Mouse (Mus musculus): Measurements from ENCODE around the gene Pik3r2. TPM values are rescaled to one million over a fixed set of nuclear protein-coding genes. Genes with fewer than 3 reads are reported as not detected.
A peak's percentile ranks its signal among the peaks of the same experiment; 100 is the strongest.

Gene Pik3r2
- total RNA-seq, 4 experiments from 2014 or later = 19.3 to 24.1 (median 22.2) TPM

- no peak for DNase-seq (ENCODE audit: low spot score)
These were observed 34.3 kb downstream of the Pik3r2 start for GRCm38 (mm10) chr8:70742176-70742575.

- DNase-seq (ENCODE audit: low spot score) = no peak
These were observed 34.9 kb downstream of the Pik3r2 start for GRCm38 (mm10) chr8:70741661-70742060.

DNA sequence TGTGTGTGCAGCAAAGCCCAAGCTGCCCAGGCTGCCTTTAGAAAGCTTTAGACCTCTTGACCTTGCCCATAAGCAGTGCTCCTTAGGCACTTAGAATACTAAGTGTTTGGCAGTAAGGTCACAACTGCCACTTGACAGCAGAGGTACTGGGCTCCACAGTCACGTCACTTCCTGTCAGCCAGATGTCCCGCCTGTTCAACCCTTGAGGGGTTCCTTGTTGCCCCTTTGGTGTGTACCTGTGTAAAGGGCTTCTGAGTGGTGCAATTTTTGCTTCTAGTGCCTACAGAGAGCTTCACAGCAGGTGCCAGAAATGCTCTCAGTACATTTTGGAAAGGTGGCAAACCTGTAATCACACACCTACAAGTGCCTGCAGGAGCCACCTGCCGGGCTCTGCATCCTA, 38.3 kb downstream of the Pik3r2 start:
- no peak for DNase-seq (ENCODE audit: low spot score)

DNA sequence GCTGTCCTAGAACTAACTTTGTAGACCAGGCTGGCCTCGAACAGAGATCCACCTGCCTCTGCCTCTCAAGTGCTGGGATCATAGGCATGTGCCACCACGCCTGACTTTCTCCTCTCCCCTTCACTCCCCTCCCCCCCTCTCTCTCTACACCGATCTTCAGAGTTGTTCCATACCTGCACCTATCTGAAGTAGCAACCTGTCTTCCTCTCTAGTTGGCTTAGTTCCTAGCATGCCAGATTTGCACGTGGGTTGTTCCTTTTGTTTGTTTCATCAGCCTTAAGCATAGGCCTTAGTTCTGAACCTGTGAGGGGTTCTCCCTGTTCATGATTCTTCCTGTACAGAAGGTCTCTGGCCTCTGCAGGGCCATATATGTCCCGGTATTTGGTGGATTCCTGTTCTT, 38.8 kb downstream of the Pik3r2 start:
- no peak for DNase-seq (ENCODE audit: low spot score)

GRCm38 (mm10) chr8:70730956-70731355, 45.6 kb downstream of the Pik3r2 start:
- DNase-seq (ENCODE audit: low spot score) = no peak

DNA sequence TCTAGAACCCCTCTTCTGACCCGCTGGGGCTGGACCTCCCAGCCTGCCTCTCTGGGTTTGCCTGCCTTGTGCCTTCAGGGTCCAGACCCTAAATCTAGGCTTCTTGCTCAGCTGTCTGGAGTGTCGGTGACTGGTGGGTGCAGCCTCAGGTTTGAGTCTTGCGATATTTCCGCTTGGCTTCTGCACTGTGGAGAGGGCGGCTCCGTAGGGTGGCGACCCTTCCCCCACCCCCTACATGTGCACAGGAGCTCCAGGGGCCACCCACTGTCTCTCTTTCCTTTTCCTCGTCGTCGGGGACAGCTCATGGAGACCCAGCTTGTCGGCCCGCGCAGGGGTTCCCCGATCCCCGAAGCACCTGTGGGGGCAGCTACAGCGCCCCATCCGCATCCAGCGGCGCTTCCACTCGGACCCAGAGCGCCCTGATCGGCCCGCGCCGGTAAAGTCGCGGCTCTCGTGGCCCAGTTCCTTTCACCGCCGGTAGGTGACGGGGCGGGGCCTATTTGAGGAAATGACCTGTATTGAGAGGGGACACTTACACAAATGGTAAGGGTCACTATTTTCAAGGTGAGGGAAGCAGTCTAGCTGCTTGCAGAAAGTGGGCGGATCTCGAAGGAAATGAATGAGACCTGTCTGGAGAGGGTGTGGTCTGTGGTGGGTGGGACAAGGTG, 46.6 kb downstream of the Pik3r2 start:
- DNase-seq (ENCODE audit: low spot score) = no peak

DNA sequence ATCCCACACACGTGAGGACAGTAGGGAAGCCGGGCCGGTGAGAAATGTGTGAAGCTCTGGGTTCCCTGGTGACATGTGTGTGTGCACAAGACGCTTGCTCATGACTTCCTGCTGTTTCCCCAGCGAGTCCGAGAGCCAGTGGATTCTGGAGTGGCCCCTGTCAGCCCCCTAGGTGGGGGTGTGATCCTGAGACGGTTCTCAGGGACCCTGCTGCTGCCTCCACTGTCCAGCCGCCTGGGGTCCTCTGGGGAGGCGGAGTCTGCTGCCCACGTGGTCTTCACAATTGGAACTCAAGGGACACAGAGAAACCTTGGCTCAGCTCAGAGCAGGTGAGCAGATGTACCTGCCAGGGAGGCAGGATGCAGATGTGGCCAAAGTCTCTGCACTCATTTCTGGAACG, 49.8 kb downstream of the Pik3r2 start:
- no peak for DNase-seq (ENCODE audit: low spot score)

DNA sequence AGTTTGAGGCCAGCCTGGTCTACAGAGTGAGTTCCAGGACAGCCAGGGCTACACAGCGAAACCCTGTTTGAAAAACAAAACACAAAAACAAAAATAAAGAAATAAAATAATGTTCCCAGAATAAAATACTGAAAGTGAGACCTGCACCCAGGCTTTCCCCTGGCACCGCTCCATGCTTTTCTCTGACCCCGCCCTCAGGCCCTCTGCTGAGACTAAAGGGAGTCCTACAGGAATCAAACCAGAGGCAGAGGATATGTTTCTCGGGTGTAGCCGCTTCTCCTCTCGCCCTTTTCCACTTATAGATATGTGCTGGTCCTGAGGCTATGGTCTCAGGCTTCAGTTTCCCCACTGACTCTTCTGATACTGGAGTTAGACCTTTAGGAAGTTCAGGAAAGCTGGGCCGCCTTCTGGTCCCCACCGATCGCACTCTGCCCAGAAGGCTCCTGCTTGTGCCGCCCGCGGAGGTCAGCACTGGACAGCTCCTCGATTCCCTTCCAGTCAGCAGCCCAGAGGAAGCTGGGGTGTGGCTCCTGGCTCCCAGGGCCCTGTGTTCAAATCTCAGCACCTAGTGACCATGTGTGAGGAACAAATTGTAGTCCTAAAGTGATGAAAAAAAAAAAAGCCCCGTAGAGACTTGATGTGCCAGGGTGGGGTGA, 50.6 kb downstream of the Pik3r2 start:
- no peak for DNase-seq (ENCODE audit: low spot score)

DNA sequence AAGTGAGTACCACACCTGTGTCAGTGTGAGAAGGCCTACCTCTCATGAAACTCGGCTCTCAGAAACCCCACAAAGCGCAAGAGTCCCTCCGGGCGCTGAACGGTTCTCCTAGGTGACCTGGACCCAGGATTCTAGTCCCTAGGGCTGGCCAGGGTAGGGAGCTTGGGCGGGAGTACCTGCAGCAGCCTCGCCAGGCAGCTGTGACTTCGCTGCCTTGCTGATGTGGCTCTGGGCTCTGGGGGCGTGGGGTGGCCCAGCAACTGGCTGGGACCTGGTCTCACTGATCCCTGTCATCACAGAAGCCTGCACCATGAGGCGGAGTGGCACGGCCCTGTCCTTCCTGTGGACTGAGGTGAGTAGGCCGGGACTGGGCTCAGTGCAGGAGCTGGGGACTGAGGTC, 52.3 kb downstream of the Pik3r2 start:
- DNase-seq (ENCODE audit: low spot score) = no peak

- DNase-seq (ENCODE audit: low spot score) = no peak
These were observed 52.9 kb downstream of the Pik3r2 start, which contains the start of gene Pde4c for GRCm38 (mm10) chr8:70723486-70724210. Pde4c (plus strand) TSS chr8:70723720.

- DNase-seq (ENCODE audit: low spot score) = no peak
These were observed 54.9 kb downstream of the Pik3r2 start for GRCm38 (mm10) chr8:70721601-70722000.

DNA sequence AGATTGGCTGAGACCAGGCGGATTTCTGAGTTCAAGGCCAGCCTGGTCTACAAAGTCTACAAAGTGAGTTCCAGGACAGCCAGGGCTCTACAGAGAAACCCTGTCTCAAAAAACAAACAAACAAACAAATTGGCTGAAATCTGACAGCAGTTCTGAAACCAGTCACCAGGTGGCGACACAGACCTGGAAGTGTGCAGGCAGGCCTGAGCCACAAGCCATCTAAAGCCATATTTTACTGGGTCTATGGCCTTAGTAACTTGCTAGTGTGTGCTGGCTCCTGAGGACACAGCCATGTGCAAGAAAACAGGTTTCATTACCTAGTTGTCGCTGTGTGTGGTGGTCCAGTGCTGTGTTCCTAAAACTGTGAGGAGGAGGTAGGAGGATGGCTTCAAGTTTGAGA, 55.8 kb downstream of the Pik3r2 start:
- DNase-seq (ENCODE audit: low spot score) = peak; percentile 86

DNA sequence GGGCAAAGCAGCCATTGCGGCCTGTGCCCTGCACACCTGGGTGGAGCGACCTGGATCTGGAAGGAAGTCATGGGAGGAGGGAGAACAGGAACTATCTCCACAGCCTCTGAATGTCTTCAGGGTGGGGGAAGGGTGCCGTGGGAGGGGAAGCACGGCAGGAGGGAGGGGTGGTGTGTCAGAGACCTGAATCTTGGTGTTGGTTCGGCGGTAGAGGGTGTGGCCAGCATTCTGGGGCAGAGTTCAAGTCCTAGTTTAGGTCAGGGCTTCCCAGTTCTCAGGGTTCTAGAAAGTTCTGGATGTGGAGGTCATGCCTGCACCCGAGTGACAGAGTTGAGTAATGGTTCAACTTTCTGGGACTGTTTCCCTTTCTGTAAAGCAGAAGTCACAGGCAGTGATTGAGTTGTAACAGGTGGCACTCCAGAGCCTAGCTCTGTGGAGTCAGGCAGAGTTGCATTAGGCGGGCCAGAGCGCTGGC, 56.7 kb downstream of the Pik3r2 start:
- no peak for DNase-seq (ENCODE audit: low spot score)

DNA sequence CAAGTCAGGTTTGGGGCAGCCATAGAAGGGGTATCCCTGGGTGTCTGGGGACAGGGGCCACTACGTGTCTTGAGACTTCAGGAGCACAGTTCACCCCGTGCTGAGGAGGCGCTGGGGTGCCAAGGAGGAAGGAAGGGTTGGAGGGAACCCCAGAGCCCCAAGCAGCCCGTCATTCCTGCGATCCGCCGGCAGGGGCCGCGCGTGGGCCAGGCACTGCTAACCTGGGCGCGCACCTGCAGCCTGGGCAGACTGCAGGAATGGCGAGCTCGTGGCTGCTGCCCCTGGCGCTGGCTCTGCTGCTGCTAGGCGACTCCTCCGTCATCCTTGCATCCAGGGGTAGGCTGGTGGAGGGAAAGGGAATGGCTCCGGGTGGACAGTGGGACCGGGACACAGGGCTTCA, 58.2 kb downstream of the Pik3r2 start, which contains the start of gene Gm3336:
Gm3336 (plus strand) TSS at position 247 of the 400 bp plus-strand sequence.
- DNase-seq (ENCODE audit: low spot score) = no peak

Small RNAs within 50 kb of the gene (microRNA-seq; reads per million reads assigned to microRNA genes)
- gene Mir7240 = not detected

Other genes with a start within 250 kb of the Pik3r2 start
- gene Fkbp8, start 249.0 kb downstream of the Pik3r2 start, total RNA-seq (2022) = 100 to 1,000 TPM; 135 to 145 (median 137) TPM
- gene Kxd1, start 248.8 kb downstream of the Pik3r2 start, total RNA-seq (2022) = 100 to 1,000 TPM in 3 of 4 experiments, 10 to 100 TPM in 1; 97.9 to 114 (median 103) TPM
- gene Ell, start 237.3 kb downstream of the Pik3r2 start, total RNA-seq (2022) = 10 to 100 TPM in 3 of 4 experiments, 1 to 10 TPM in 1; 9.3 to 12.4 (median 10.6) TPM
- gene Isyna1, start 182.3 kb downstream of the Pik3r2 start, total RNA-seq (2022) = 10 to 100 TPM; 15.5 to 37.5 (median 23.7) TPM
- gene Ssbp4, start 167.8 kb downstream of the Pik3r2 start, total RNA-seq (2022) = 10 to 100 TPM; 29.1 to 34.1 (median 31.3) TPM
- 1 to 10 TPM; 1.4 to 2.3 (median 1.8) TPM for gene Lrrc25, start 160.6 kb downstream of the Pik3r2 start, total RNA-seq (2022)
- 1 to 10 TPM in 2 of 4 experiments, under 1 TPM in 2; 0.69 to 1.9 (median 1.2) TPM for gene Gdf15, start 144.3 kb downstream of the Pik3r2 start, total RNA-seq (2022)
- 10 to 100 TPM; 40.0 to 57.7 (median 44.4) TPM for gene Pgpep1, start 116.3 kb downstream of the Pik3r2 start, total RNA-seq (2022)
- 10 to 100 TPM; 57.9 to 67.1 (median 63.4) TPM for gene Lsm4, start 103.5 kb downstream of the Pik3r2 start, total RNA-seq (2022)
- 100 to 1,000 TPM in 3 of 4 experiments, 10 to 100 TPM in 1; 84.2 to 134 (median 114) TPM for gene Jund, start 77.8 kb downstream of the Pik3r2 start, total RNA-seq (2022)
- under 1 TPM in 1 of 4 experiments, not detected in 3; 0.06 TPM for gene Iqcn, start 73.3 kb downstream of the Pik3r2 start, total RNA-seq (2022)
- gene Gm3336, start 58.2 kb downstream of the Pik3r2 start, total RNA-seq (2022) = not detected
- gene Pde4c, start 53.0 kb downstream of the Pik3r2 start, total RNA-seq (2022) = 1 to 10 TPM; 1.8 to 3.7 (median 2.4) TPM
- 10 to 100 TPM; 46.3 to 60.7 (median 50.6) TPM for gene Rab3a, start 22.0 kb downstream of the Pik3r2 start, total RNA-seq (2022)
- gene Mpv17l2, start 15.8 kb downstream of the Pik3r2 start, total RNA-seq (2022) = 10 to 100 TPM; 23.2 to 32.5 (median 27.7) TPM
- gene Mast3, start 28.3 kb upstream of the Pik3r2 start, total RNA-seq (2022) = 1 to 10 TPM; 6.5 to 8.4 (median 7.1) TPM
- gene Il12rb1, start 31.7 kb upstream of the Pik3r2 start, total RNA-seq (2022) = under 1 TPM in 2 of 4 experiments, not detected in 2; 0.16 to 0.49 TPM
- gene Arrdc2, start 63.0 kb upstream of the Pik3r2 start, total RNA-seq (2022) = 10 to 100 TPM in 3 of 4 experiments, 1 to 10 TPM in 1; 7.9 to 23.0 (median 13.6) TPM
- 10 to 100 TPM; 12.5 to 14.4 (median 13.2) TPM for gene Kcnn1, start 86.5 kb upstream of the Pik3r2 start, total RNA-seq (2022)
- gene Ccdc124, start 97.2 kb upstream of the Pik3r2 start, total RNA-seq (2022) = 10 to 100 TPM; 37.9 to 47.4 (median 45.7) TPM
- gene Slc5a5, start 116.0 kb upstream of the Pik3r2 start, total RNA-seq (2022) = not detected
- 1,000 to 10,000 TPM in 2 of 4 experiments, 100 to 1,000 TPM in 2; 938 to 1,102 (median 988) TPM for gene Rpl18a, start 120.7 kb upstream of the Pik3r2 start, total RNA-seq (2022)
- 10 to 100 TPM; 17.8 to 24.5 (median 20.6) TPM for gene Map1s, start 129.2 kb upstream of the Pik3r2 start, total RNA-seq (2022)

Measured in heart, adult 8-10 months (tissue).